Mouse (Mus musculus) small intestine, adult 2 months (tissue): ENCODE results near the gene Hist1h2bp. TPM values are rescaled to one million over a fixed set of nuclear protein-coding genes. Genes with fewer than 3 reads are reported as not detected.
"Not testable (repeated sequence)": the region's sequence is repeated elsewhere in the genome, so short reads cannot be mapped to it uniquely, and the experiment has no call there.

Experiments
- H3K27ac ChIP-seq: fragments of 200-500 bp; 2 replicates; pipeline ENCODE4 v1.5.1; 2012; ENCODE audit warnings: low read depth, low read length, control low read depth, inconsistent platforms; ENCODE audit not compliant: insufficient read depth
- H3K27me3 ChIP-seq: fragments of 200-500 bp; 2 replicates; pipeline ENCODE4 v1.6.1; 2012; ENCODE audit warnings: mild to moderate bottlenecking, moderate library complexity, low read length, inconsistent platforms; ENCODE audit not compliant: control insufficient read depth, insufficient read depth
- H3K36me3 ChIP-seq: fragments of 200-500 bp; 2 replicates; pipeline ENCODE4 v1.6.1; 2012; ENCODE audit warnings: mild to moderate bottlenecking, low read length, control low read depth, inconsistent platforms; ENCODE audit not compliant: control insufficient read depth, insufficient read depth
- H3K4me1 ChIP-seq: fragments of 200-500 bp; 2 replicates; pipeline ENCODE4 v1.6.1; 2012; ENCODE audit warnings: low read length, inconsistent platforms, mixed read lengths; ENCODE audit not compliant: control insufficient read depth, insufficient read depth, insufficient read length
- H3K4me3 ChIP-seq: fragments of 200-500 bp; 2 replicates; pipeline ENCODE4 v1.5.1; 2012; ENCODE audit warnings: low read depth, mild to moderate bottlenecking, control low read depth, inconsistent platforms, low read length, moderate library complexity
- CTCF ChIP-seq: fragments of 200-500 bp; IDR thresholded peaks from 2 replicates; pipeline ENCODE4 v1.5.1; 2012; ENCODE audit warnings: low read depth, mild to moderate bottlenecking, control low read depth, inconsistent platforms, low read length, moderate library complexity, mixed read lengths; ENCODE audit not compliant: insufficient replicate concordance, insufficient read length; ENCODE audit errors: extremely low read depth
- POLR2A ChIP-seq: fragments of 200-500 bp; IDR thresholded peaks from 2 replicates; pipeline ENCODE4 v1.6.1; 2012; ENCODE audit warnings: low read depth, mild to moderate bottlenecking, control low read depth, inconsistent platforms, low read length, moderate library complexity
- WGBS: fragments of 180-500 bp; shearing (Covaris S2); methylation state at CpG from one replicate; pipeline ENCODE4 v1.1.7; 2018; 5-methylcytosine and 5-hydroxymethylcytosine counted together
- polyA plus RNA-seq: library from polyadenylated mRNA; depleted of rRNA; stranded (reverse); fragments of >200 nt; gene quantifications from 2 replicates; pipeline ENCODE4 v1.2.3, GENCODE M21; 2012

Gene Hist1h2bp
- polyA plus RNA-seq, 1 experiment: 2.7 TPM

DNA sequence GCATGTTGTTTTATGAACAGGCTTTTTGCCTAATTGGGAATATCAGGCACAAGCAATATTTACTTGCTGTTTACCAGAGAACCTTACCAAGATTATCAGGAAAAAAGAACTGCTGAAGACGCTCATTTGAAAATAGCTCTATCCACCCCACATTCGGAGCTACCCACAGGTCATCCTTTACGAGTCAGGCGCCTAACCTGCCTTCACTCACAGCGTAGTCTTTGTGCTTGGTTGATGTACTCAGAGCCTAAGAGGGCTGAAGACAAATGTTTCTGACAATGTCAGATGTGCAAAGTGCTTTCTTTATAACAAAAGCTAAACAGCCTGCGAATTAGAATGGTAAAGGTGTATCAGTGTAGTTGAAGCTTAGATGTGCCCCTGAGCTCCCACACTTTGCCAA is 3.0 kb upstream of the Hist1h2bp start:
- TF ChIP-seq CTCF (no peak), POLR2A (no peak)
- Histone ChIP-seq H3K4me3 (no peak overlapping the region), H3K4me1 (0 out of 2 replicates have a peak, but pooled peaks cover 2% of the 10 kb centered on the region), H3K27ac (no peak overlapping the region), H3K27me3 (no peaks in the 10 kb centered on the region), H3K36me3 (no peaks in the 10 kb centered on the region)
- 69% methylated on average over 6 of the region's 6 CpGs for WGBS

DNA sequence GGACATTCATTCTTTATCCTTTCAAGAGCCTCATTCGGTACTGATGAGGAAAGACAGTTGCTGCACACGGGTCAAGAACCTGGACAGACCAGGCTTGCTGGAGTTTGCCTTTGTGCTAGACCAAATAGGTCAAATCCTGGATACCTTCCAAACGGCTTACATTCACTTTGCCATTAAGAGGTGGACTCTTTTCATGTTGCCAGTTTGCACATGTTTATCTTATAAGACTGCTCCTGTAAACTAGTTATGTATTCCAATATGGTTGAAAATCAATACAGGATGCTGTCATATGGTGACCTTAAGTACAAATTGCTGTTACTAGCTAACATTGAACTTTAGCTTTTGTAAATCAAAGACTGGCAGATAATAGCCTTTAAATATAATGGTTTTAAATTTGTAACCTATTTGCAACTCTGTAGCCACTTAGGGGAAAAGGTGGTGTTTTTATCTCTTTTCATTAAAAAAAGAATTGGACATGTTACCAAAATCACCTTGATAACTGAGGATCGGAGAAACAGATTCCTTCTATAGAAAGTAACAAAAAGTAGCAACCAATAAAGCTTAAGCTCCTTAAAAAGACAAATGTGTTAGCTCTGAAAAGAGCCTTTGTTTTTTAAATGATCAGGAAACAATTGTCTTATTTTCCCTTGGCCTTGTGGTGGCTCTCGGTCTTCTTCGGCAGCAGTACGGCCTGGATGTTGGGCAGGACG is 917 bp upstream of the Hist1h2bp start:
- H3K4me3 ChIP-seq: peak overlapping the region; percentile 60
- no peaks in the 10 kb centered on the region for H3K27me3 ChIP-seq
- 9% methylated on average over 8 of the region's 8 CpGs for WGBS
- H3K27ac ChIP-seq: peak overlapping the region; percentile 75
- no peaks in the 10 kb centered on the region for H3K36me3 ChIP-seq
- TF ChIP-seq POLR2A (no peak), CTCF (no peak)
- H3K4me1 ChIP-seq: no peaks in the 10 kb centered on the region

DNA sequence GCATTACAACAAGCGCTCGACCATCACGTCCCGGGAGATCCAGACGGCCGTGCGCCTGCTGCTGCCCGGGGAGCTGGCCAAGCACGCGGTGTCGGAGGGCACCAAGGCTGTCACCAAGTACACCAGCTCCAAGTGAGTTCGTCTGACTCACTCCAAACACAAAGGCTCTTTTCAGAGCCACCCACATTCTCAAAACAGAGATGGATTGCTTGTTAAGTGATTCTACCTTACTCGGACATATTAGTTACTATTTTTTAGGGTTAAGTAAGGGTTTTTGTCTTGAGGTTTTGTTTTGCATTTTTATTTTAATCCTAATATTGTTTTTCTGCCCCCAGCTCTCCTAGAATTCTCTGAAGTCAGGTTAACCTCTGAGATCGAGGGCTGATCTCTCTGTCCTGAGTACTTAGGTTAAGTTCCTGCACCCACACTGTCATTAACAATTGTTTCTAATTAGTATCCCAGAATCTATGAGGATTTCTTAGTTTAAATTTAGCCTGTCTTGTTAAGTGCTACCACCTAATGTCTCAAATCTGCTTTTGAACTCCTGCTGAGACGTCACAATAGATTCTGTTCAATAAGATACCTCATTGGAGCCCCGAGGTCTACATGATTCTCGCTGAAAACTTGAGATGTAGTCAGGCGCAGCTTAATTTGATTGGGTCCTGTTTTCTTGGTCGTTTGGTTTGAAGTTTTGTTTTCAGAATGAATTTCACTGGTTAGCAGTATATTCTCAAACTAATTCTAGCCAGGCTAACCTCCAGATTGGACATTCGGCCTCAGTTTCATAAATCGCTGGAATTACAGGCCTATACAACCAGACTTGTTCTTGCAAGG is 716 bp downstream of the Hist1h2bp start:
- Histone ChIP-seq H3K27me3 (no peaks in the 10 kb centered on the region), H3K36me3 (no peaks in the 10 kb centered on the region), H3K27ac (no peak overlapping the region), H3K4me3 (peak overlapping the region; percentile 33), H3K4me1 (no peaks in the 10 kb centered on the region)
- 31% methylated on average over 18 of the region's 21 CpGs for WGBS
- TF ChIP-seq POLR2A (no peak), CTCF (no peak)

DNA sequence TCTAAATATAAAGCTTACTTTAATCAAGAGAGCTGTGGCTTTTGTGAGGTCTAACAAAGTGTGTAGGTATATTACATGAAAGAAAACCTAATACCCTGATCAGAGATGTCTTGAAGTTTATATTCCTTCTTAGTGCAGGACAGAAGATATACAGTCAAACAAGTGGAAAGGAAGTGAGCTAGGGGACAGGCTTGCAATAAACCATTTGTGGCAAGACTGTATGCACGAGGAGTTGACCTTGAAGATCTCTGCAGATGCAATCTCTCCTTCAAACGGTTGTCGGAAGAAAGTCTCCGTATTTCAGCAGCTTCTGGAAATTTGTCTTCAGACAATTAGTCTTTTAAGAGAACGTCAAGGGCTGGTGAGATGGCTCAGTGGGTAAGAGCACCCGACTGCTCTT is 2.7 kb downstream of the Hist1h2bp start:
- no peaks in the 10 kb centered on the region for H3K36me3 ChIP-seq
- H3K4me1 ChIP-seq: no peaks in the 10 kb centered on the region
- no peak overlapping the region for H3K4me3 ChIP-seq
- WGBS: 53% methylated on average over 6 of the region's 6 CpGs
- TF ChIP-seq CTCF: no peak
- TF ChIP-seq POLR2A: no peak
- no peaks in the 10 kb centered on the region for H3K27me3 ChIP-seq
- H3K27ac ChIP-seq: no peak overlapping the region

DNA sequence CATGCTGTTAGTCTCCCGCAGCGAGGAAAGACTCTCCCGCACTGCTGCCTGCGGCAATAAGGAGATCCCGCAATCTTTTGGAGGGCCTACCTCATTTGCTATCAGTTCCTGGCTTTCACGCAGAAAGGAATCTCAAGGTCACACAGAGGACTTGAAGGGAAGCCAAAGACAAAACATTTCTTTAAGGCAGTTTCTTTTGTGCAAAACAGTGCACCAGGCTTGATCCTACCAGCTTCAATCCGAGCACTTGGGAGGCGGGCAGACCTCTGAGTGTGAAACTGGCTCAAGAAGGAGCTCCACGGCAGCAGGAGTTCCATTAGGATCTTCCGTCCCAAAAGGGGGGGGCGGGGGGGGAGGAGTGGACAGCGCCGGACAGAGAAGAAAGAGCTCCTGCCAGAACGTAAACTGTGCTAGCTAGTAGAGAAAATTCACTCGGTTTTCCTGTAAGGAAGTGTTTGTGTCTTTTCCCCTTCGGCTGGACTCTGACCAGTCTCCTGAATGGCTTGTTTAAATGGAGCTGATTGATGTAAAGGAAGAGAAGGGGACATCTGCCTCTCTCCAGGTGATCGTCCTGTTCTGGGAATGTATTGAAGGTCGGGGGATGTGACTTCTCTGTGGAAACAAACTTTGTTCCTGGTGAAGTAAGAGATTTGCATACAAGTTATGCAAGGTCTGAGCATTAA is 3.5 kb downstream of the Hist1h2bp start:
- Histone ChIP-seq H3K27me3 (no peaks in the 10 kb centered on the region), H3K27ac (no peak overlapping the region), H3K4me1 (no peaks in the 10 kb centered on the region), H3K36me3 (no peaks in the 10 kb centered on the region), H3K4me3 (peak overlapping the region; percentile 35)
- TF ChIP-seq POLR2A: no peak
- TF ChIP-seq CTCF: no peak
- WGBS: 12% methylated on average over 18 of the region's 18 CpGs

DNA sequence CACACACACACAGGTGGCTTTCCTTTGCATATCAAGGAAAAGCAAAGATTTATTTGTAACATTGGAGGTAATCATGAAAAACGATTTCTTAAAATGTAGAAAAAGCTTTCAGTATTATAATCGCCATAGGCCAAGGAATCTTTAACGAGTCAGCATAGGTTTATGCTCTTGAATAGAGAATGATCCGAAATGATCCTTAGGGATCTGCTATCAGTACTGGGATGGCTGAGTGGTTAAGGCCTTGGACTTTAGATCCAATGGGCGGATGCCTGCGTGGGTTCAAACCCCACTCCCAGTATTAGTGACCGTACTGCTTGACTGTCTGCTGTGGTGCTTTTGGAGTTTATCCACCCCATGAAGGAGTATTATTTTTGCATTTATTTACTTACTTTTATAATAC is 8.3 kb downstream of the Hist1h2bp start:
- H3K4me1 ChIP-seq: no peaks in the 10 kb centered on the region
- 92% methylated on average over 7 of the region's 7 CpGs for WGBS
- H3K36me3 ChIP-seq: no peaks in the 10 kb centered on the region
- H3K27me3 ChIP-seq: no peaks in the 10 kb centered on the region
- H3K4me3 ChIP-seq: no peak overlapping the region
- TF ChIP-seq CTCF (no peak), POLR2A (no peak)
- H3K27ac ChIP-seq: no peak overlapping the region

DNA sequence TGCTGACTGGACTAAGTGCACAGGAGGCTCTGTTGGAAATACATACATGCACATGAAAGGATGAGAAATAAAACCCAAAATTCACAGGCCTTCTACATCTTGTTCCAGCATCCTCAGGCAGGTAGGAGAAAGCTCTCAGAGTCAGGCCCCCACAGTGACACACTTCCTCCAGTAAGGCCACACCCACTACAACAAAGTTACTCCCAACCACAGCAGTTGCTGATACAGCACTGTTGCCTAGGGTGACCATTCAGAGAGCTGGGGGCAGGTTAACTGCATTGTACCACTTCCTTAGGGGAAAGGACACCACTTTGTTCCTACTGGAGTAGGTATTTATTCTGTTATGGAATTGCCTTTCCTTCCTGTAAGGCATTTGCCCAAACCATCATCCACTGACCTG is 9.9 kb downstream of the Hist1h2bp start:
- H3K27me3 ChIP-seq, H3K36me3 ChIP-seq: not testable (repeated sequence)

DNA sequence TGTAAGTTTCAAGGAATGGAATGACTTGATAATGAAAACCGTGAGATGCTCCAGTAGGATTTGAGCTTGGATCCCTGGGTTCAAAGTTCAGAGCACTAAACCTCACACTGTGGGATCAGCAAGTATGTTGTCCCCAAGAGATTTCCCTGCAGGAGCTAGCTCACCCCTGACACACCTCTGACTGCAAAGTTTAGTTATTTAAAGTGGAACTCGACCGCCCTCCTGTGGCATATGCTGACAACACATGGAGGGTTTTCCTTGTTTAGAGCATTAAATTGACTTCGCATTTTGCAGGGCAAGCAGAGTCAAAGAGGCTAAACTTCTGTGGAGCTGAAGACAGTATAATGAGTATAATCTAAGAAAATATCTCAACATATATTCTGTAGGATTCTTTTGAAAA is 15.8 kb downstream of the Hist1h2bp start:
- H3K36me3 ChIP-seq, H3K4me1 ChIP-seq, H3K4me3 ChIP-seq, H3K27me3 ChIP-seq, H3K27ac ChIP-seq: not testable (repeated sequence)
- no CpG with 5 or more reads among the region's 4 CpGs for WGBS

More for the DNA sequence above, 9.9 kb downstream of the Hist1h2bp start:
- not testable (repeated sequence) for H3K4me1 ChIP-seq, H3K27ac ChIP-seq, H3K4me3 ChIP-seq

DNA sequence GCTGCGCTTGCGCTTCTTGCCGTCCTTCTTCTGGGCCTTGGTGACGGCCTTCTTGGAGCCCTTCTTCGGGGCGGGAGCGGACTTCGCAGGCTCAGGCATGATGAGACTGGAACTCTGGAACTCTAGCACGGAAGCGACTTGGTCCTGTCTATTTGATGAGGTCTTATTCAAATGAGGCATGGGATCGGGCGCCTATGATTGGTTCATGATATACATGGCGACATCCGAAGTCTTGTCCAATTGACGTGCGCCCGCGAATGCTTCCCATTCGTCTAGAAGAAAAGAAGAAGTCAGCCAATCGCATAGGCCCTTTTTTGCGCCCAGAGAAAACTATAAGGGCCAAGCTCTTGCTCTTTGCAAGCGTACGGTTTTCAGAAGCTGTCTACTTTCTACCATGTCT is 22.8 kb downstream of the Hist1h2bp start, which contains the start of the genes Hist1h2bq and Hist1h2ao:
TSS of gene Hist1h2bq (minus strand) at position 125 of the 400 bp plus-strand sequence.
TSS of gene Hist1h2ao (plus strand) at position 393 of the 400 bp plus-strand sequence.
- not testable (repeated sequence) for H3K27me3 ChIP-seq, H3K4me1 ChIP-seq, H3K27ac ChIP-seq, H3K4me3 ChIP-seq, H3K36me3 ChIP-seq
- WGBS: no CpG with 5 or more reads among the region's 23 CpGs

DNA sequence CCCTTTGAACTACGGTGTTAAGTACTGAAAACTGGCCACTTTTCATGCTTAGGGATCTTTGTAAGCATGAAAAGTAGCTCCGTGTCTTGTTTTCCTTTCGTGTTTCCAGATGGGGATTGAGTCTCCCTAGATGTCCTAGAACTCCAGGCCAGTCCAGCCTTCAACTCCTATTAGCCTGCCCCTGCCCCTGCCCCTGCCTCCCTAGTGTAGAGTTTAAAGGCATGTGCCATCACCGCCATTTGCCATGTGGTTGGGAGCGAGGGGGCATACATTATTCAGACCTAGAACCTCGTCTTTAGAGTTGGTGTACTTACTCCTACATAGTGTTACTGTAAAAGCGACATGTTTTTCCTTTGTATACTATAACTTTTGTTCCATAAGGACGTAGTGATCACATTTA is 23.8 kb downstream of the Hist1h2bp start:
- H3K4me3 ChIP-seq, H3K27me3 ChIP-seq, H3K4me1 ChIP-seq, H3K36me3 ChIP-seq, H3K27ac ChIP-seq: not testable (repeated sequence)
- no CpG with 5 or more reads among the region's 8 CpGs for WGBS
